8 mouse cellular contexts compared by ENCODE assay signal in genomic region chr11:70019495-70020021, GRCm38 (mm10). TPM values are rescaled to one million over a fixed set of nuclear protein-coding genes. Genes with fewer than 3 reads are reported as not detected.
DNase-seq lines count a peak whose midpoint lies in the region; ATAC-seq and TF ChIP-seq lines count a peak whose summit lies in the region.
"Had no signal": no experiment of that assay in that cellular context is flagged by ENCODE, and none has a peak within 500 bp of the region (broad histone marks: within the 10 kb centered on the region; RNA-seq: fewer than 3 reads in every experiment).

No protein-coding gene starts in this region.

- H3K27me3 ChIP-seq in kidney, postnatal 0 days (ENCODE audit: insufficient read depth, low read length): no peaks in the 10 kb centered on the region
- no peaks in the 10 kb centered on the region for H3K27me3 ChIP-seq in embryonic facial prominence, embryonic 15.5 days
- no peaks in the 10 kb centered on the region for H3K27me3 ChIP-seq in hindbrain, embryonic 16.5 days (replicated peaks; ENCODE audit: control insufficient read depth, insufficient read depth, low read length)
- H3K27me3 ChIP-seq in neural tube, embryonic 12.5 days (replicated peaks): no peaks in the 10 kb centered on the region

- peaks cover 30% of the 10 kb centered on the region for H3K4me1 ChIP-seq in kidney, postnatal 0 days (replicated peaks; ENCODE audit: insufficient read depth, low read length)
- H3K4me1 ChIP-seq in embryonic facial prominence, embryonic 15.5 days: peaks cover 73% of the 10 kb centered on the region
- H3K4me1 ChIP-seq in hindbrain, embryonic 16.5 days (ENCODE audit: control insufficient read depth, insufficient read depth, low read depth, low read length): peaks cover 55% of the 10 kb centered on the region
- peaks cover 67% of the 10 kb centered on the region for H3K4me1 ChIP-seq in neural tube, embryonic 12.5 days

- H3K4me2 ChIP-seq in kidney, postnatal 0 days (ENCODE audit: low read length): peak overlapping the region; percentile 92
- H3K4me2 ChIP-seq in embryonic facial prominence, embryonic 15.5 days (replicated peaks): peak overlapping the region; percentile 91
- peak overlapping the region; percentile 88 for H3K4me2 ChIP-seq in hindbrain, embryonic 16.5 days (ENCODE audit: low read length)
- H3K4me2 ChIP-seq in neural tube, embryonic 12.5 days (replicated peaks): peak overlapping the region; percentile 95

- ATAC-seq in kidney, postnatal 0 days (replicated peaks; ENCODE audit: low FRiP score, low read depth): no peak
- ATAC-seq in embryonic facial prominence, embryonic 15.5 days (ENCODE audit: insufficient number of reproducible peaks, low FRiP score, low TSS enrichment, low read depth): no peak
- ATAC-seq in hindbrain, embryonic 16.5 days: no peak
- ATAC-seq in neural tube, embryonic 12.5 days (ENCODE audit: low FRiP score, low read depth): no peak

- 0% methylated on average over 1 of the region's 2 CpGs for WGBS in kidney, postnatal 0 days
- 0% methylated on average over 2 of the region's 2 CpGs for WGBS in embryonic facial prominence, embryonic 15.5 days
- 25% methylated on average over 2 of the region's 2 CpGs for WGBS in hindbrain, embryonic 16.5 days
- 5% methylated on average over 2 of the region's 2 CpGs for WGBS in neural tube, embryonic 12.5 days

- H3K27ac ChIP-seq in kidney, postnatal 0 days: 0 out of 2 replicates have a peak overlapping the region, but pooled peaks have one; percentile 5
- peak overlapping the region; percentile 92 for H3K27ac ChIP-seq in embryonic facial prominence, embryonic 15.5 days (replicated peaks)
- peak overlapping the region; percentile 96 for H3K27ac ChIP-seq in hindbrain, embryonic 16.5 days (ENCODE audit: low read depth, low read length)
- H3K27ac ChIP-seq in neural tube, embryonic 12.5 days: 0 out of 2 replicates have a peak overlapping the region, but pooled peaks have one; percentile 66
- H3K27ac ChIP-seq: macrophage had no signal

- no peaks in the 10 kb centered on the region for H3K36me3 ChIP-seq in kidney, postnatal 0 days (ENCODE audit: insufficient read depth, low read length)
- H3K36me3 ChIP-seq in embryonic facial prominence, embryonic 15.5 days: no peaks in the 10 kb centered on the region
- no peaks in the 10 kb centered on the region for H3K36me3 ChIP-seq in hindbrain, embryonic 16.5 days (ENCODE audit: control insufficient read depth, insufficient read depth, low read length)
- H3K36me3 ChIP-seq in neural tube, embryonic 12.5 days: no peaks in the 10 kb centered on the region

- TF ChIP-seq CTCF in kidney, postnatal 0 days (IDR thresholded peaks at IDR 0.05; ENCODE audit: low read depth): no peak

- no peaks in the 10 kb centered on the region for H3K9me3 ChIP-seq in kidney, postnatal 0 days (replicated peaks; ENCODE audit: low read length)
- H3K9me3 ChIP-seq in embryonic facial prominence, embryonic 15.5 days (replicated peaks): no peaks in the 10 kb centered on the region
- no peaks in the 10 kb centered on the region for H3K9me3 ChIP-seq in hindbrain, embryonic 16.5 days (ENCODE audit: control insufficient read depth, low read length)
- no peaks in the 10 kb centered on the region for H3K9me3 ChIP-seq in neural tube, embryonic 12.5 days

- no peak overlapping the region for H3K4me3 ChIP-seq in kidney, postnatal 0 days (replicated peaks; ENCODE audit: low read depth, low read length)
- peak overlapping the region; percentile 54 for H3K4me3 ChIP-seq in embryonic facial prominence, embryonic 15.5 days (replicated peaks)
- H3K4me3 ChIP-seq in hindbrain, embryonic 16.5 days (ENCODE audit: low read length): peak overlapping the region; percentile 77
- H3K4me3 ChIP-seq in neural tube, embryonic 12.5 days: peak overlapping the region; percentile 65

- DNase-seq in kidney, postnatal 0 days (ENCODE audit: low spot score): no peak
- no peak for DNase-seq in kidney, adult 8-10 months
- DNase-seq in T-cell, adult 2 months (ENCODE audit: low spot score): no peak
- DNase-seq in MN1 (ENCODE audit: low spot score): no peak

- no peak overlapping the region for H3K9ac ChIP-seq in kidney, postnatal 0 days (ENCODE audit: low read depth, low read length)
- 0 out of 2 replicates have a peak overlapping the region, but pooled peaks have one; percentile 63 for H3K9ac ChIP-seq in embryonic facial prominence, embryonic 15.5 days
- peak overlapping the region; percentile 92 for H3K9ac ChIP-seq in hindbrain, embryonic 16.5 days (ENCODE audit: low read depth, low read length)
- H3K9ac ChIP-seq in neural tube, embryonic 12.5 days: peak overlapping the region; percentile 88

RNA-seq across cellular contexts. Expression of gene Dlg4, which starts 2.8 kb away (rescaled TPM):
- polyA plus RNA-seq in kidney, postnatal 0 days (2015; fragmentation: Nextera tagmentation; extraction: Ambion mirVana): 4.3 and 6.5 TPM in 2 replicates
- 11.4 and 14.4 TPM in 2 replicates for polyA plus RNA-seq in embryonic facial prominence, embryonic 15.5 days (2015; fragmentation: Nextera tagmentation; extraction: Ambion mirVana)
- 23.1 and 23.4 TPM in 2 replicates for polyA plus RNA-seq in hindbrain, embryonic 16.5 days (2015; fragmentation: Nextera tagmentation; extraction: Ambion mirVana)
- 23.6 and 25.5 TPM in 2 replicates for polyA plus RNA-seq in neural tube, embryonic 12.5 days (2016; fragmentation: Nextera tagmentation; extraction: Ambion mirVana)

RNA-seq across cellular contexts. Expression of gene Acadvl, which starts 4.3 kb away (rescaled TPM):
- polyA plus RNA-seq in kidney, postnatal 0 days (2015; fragmentation: Nextera tagmentation; extraction: Ambion mirVana): 178 and 197 TPM in 2 replicates
- 95.6 and 97.7 TPM in 2 replicates for polyA plus RNA-seq in embryonic facial prominence, embryonic 15.5 days (2015; fragmentation: Nextera tagmentation; extraction: Ambion mirVana)
- polyA plus RNA-seq in hindbrain, embryonic 16.5 days (2015; fragmentation: Nextera tagmentation; extraction: Ambion mirVana): 66.6 and 69.1 TPM in 2 replicates
- polyA plus RNA-seq in neural tube, embryonic 12.5 days (2016; fragmentation: Nextera tagmentation; extraction: Ambion mirVana): 59.1 and 63.7 TPM in 2 replicates

RNA-seq across cellular contexts. Expression of gene Dvl2, which starts 19.2 kb away (rescaled TPM):
- 25.8 and 27.1 TPM in 2 replicates for polyA plus RNA-seq in kidney, postnatal 0 days (2015; fragmentation: Nextera tagmentation; extraction: Ambion mirVana)
- polyA plus RNA-seq in embryonic facial prominence, embryonic 15.5 days (2015; fragmentation: Nextera tagmentation; extraction: Ambion mirVana): 47.3 and 52.3 TPM in 2 replicates
- 21.0 and 25.4 TPM in 2 replicates for polyA plus RNA-seq in hindbrain, embryonic 16.5 days (2015; fragmentation: Nextera tagmentation; extraction: Ambion mirVana)
- polyA plus RNA-seq in neural tube, embryonic 12.5 days (2016; fragmentation: Nextera tagmentation; extraction: Ambion mirVana): 39.0 and 40.7 TPM in 2 replicates

RNA-seq across cellular contexts. Expression of gene Phf23, which starts 24.0 kb away (rescaled TPM):
- 61.9 and 62.6 TPM in 2 replicates for polyA plus RNA-seq in kidney, postnatal 0 days (2015; fragmentation: Nextera tagmentation; extraction: Ambion mirVana)
- polyA plus RNA-seq in embryonic facial prominence, embryonic 15.5 days (2015; fragmentation: Nextera tagmentation; extraction: Ambion mirVana): 77.8 and 83.0 TPM in 2 replicates
- 54.2 and 55.4 TPM in 2 replicates for polyA plus RNA-seq in hindbrain, embryonic 16.5 days (2015; fragmentation: Nextera tagmentation; extraction: Ambion mirVana)
- polyA plus RNA-seq in neural tube, embryonic 12.5 days (2016; fragmentation: Nextera tagmentation; extraction: Ambion mirVana): 89.4 and 92.5 TPM in 2 replicates

RNA-seq across cellular contexts. Expression of gene Gabarap, which starts 28.6 kb away (rescaled TPM):
- 626 TPM in 2 replicates for polyA plus RNA-seq in kidney, postnatal 0 days (2015; fragmentation: Nextera tagmentation; extraction: Ambion mirVana)
- polyA plus RNA-seq in embryonic facial prominence, embryonic 15.5 days (2015; fragmentation: Nextera tagmentation; extraction: Ambion mirVana): 543 and 559 TPM in 2 replicates
- polyA plus RNA-seq in hindbrain, embryonic 16.5 days (2015; fragmentation: Nextera tagmentation; extraction: Ambion mirVana): 576 and 581 TPM in 2 replicates
- 577 and 592 TPM in 2 replicates for polyA plus RNA-seq in neural tube, embryonic 12.5 days (2016; fragmentation: Nextera tagmentation; extraction: Ambion mirVana)

Comparison
In these comparisons a context has a peak if more than half of its experiments do, and no peak if none do; other contexts are left out.
1. H3K27ac ChIP-seq: peak in every context shown above with its lines; median percentile 96 in hindbrain, embryonic 16.5 days; 92 in embryonic facial prominence, embryonic 15.5 days; 66 in neural tube, embryonic 12.5 days; 5 in kidney, postnatal 0 days.